Mouse (Mus musculus): ENCODE results near the gene Sema4c.

DNA sequence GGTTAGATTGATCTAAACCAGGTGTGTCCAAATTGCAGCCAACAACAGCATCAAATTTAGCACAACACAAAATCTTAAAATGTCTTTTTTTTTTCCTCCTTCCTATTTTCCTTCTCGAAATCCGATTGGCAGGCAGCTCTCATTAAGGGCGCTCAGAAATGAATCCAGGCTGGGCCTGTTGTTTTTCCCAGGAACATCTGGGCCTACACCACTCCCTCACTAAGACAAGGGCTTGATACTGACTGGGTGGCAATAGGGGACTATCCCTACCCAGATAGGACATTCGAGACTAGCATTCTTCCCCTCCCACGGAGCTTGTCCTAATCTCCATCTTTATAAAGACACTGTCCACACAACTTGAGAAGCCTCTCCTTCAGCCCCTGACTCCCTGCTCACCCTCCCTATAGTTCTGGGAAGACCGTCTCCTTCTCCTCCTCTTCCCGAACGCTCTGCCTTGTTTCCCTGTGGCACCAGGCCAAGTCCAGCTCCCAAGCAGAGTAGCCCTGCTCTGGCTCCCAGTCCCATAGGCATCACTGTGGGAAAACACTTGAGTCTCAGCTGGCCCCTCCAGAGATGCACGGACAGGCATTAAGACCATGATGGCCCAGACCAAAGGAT, 10.1 kb downstream of the Sema4c start:
- TF ChIP-seq CTCF (IDR thresholded peaks at IDR 0.05; ENCODE audit: low read depth) (no peak), EP300 (IDR thresholded peaks at IDR 0.05; ENCODE audit: low read depth) (no peak)

Measured in liver, postnatal 0 days (tissue).